Mouse (Mus musculus): ENCODE measurements around the gene Hsph1. TPM values are rescaled to one million over a fixed set of nuclear protein-coding genes. Genes with fewer than 3 reads are reported as not detected.

The Hsph1 gene
- polyA plus RNA-seq, 1 experiment, result 6.6 TPM

GRCm38 (mm10) chr5:149582642-149583262, 53.4 kb downstream of the Hsph1 start:
- Histone ChIP-seq H3K27me3 (ENCODE audit: control insufficient read depth, insufficient read depth, low read length) (no peaks in the 10 kb centered on the region), H3K4me3 (ENCODE audit: low read depth, low read length) (no peak overlapping the region), H3K4me1 (ENCODE audit: control insufficient read depth, insufficient read depth, insufficient read length, low read length) (peaks cover 7% of the 10 kb centered on the region; the same call in 1 of the 2 replicates), H3K27ac (ENCODE audit: insufficient read depth, low read depth, low read length) (no peak overlapping the region), H3K36me3 (ENCODE audit: control insufficient read depth, insufficient read depth, low read length) (no peaks in the 10 kb centered on the region)
- 55% methylated on average over 5 of the region's 5 CpGs for WGBS
- TF ChIP-seq POLR2A (IDR thresholded peaks at IDR 0.05; ENCODE audit: low read depth, low read length) (no peak), CTCF (IDR thresholded peaks at IDR 0.05; ENCODE audit: extremely low read depth, insufficient read length, insufficient replicate concordance, low read depth, low read length) (no peak)

GRCm38 (mm10) chr5:149577449-149577848, 58.7 kb downstream of the Hsph1 start:
- no peaks in the 10 kb centered on the region for H3K27me3 ChIP-seq (ENCODE audit: control insufficient read depth, insufficient read depth, low read length)
- no peaks in the 10 kb centered on the region for H3K36me3 ChIP-seq (ENCODE audit: control insufficient read depth, insufficient read depth, low read length)
- TF ChIP-seq CTCF (IDR thresholded peaks at IDR 0.05; ENCODE audit: extremely low read depth, insufficient read length, insufficient replicate concordance, low read depth, low read length) (no peak), POLR2A (IDR thresholded peaks at IDR 0.05; ENCODE audit: low read depth, low read length) (no peak)
- no peak overlapping the region for H3K27ac ChIP-seq (ENCODE audit: insufficient read depth, low read depth, low read length)
- peaks cover 3% of the 10 kb centered on the region; the same call in 1 of the 2 replicates for H3K4me1 ChIP-seq (ENCODE audit: control insufficient read depth, insufficient read depth, insufficient read length, low read length)
- no peak overlapping the region for H3K4me3 ChIP-seq (ENCODE audit: low read depth, low read length)
- 42% methylated on average over 10 of the region's 10 CpGs for WGBS

GRCm38 (mm10) chr5:149576977-149577376, 59.2 kb downstream of the Hsph1 start:
- H3K36me3 ChIP-seq (ENCODE audit: control insufficient read depth, insufficient read depth, low read length), result no peaks in the 10 kb centered on the region
- TF ChIP-seq POLR2A (IDR thresholded peaks at IDR 0.05; ENCODE audit: low read depth, low read length) (no peak), CTCF (IDR thresholded peaks at IDR 0.05; ENCODE audit: extremely low read depth, insufficient read length, insufficient replicate concordance, low read depth, low read length) (no peak)
- no peaks in the 10 kb centered on the region for H3K27me3 ChIP-seq (ENCODE audit: control insufficient read depth, insufficient read depth, low read length)
- 42% methylated on average over 10 of the region's 10 CpGs for WGBS
- H3K27ac ChIP-seq (ENCODE audit: insufficient read depth, low read depth, low read length), result no peak overlapping the region
- peaks cover 3% of the 10 kb centered on the region; the same call in 1 of the 2 replicates for H3K4me1 ChIP-seq (ENCODE audit: control insufficient read depth, insufficient read depth, insufficient read length, low read length)
- no peak overlapping the region for H3K4me3 ChIP-seq (ENCODE audit: low read depth, low read length)

- no peak overlapping the region for H3K27ac ChIP-seq (ENCODE audit: insufficient read depth, low read depth, low read length)
- H3K36me3 ChIP-seq (ENCODE audit: control insufficient read depth, insufficient read depth, low read length), result no peaks in the 10 kb centered on the region
- WGBS, result 75% methylated on average over 13 of the region's 13 CpGs
- H3K4me3 ChIP-seq (ENCODE audit: low read depth, low read length), result no peak overlapping the region
- no peaks in the 10 kb centered on the region for H3K27me3 ChIP-seq (ENCODE audit: control insufficient read depth, insufficient read depth, low read length)
- TF ChIP-seq CTCF (IDR thresholded peaks at IDR 0.05; ENCODE audit: extremely low read depth, insufficient read length, insufficient replicate concordance, low read depth, low read length) (no peak), POLR2A (IDR thresholded peaks at IDR 0.05; ENCODE audit: low read depth, low read length) (no peak)
- peaks cover 3% of the 10 kb centered on the region; the same call in 1 of the 2 replicates for H3K4me1 ChIP-seq (ENCODE audit: control insufficient read depth, insufficient read depth, insufficient read length, low read length)
Measured at GRCm38 (mm10) chr5:149568993-149569392, 67.2 kb downstream of the Hsph1 start.

GRCm38 (mm10) chr5:149566957-149567356, 69.2 kb downstream of the Hsph1 start:
- Histone ChIP-seq H3K27ac (ENCODE audit: insufficient read depth, low read depth, low read length) (no peak overlapping the region), H3K36me3 (ENCODE audit: control insufficient read depth, insufficient read depth, low read length) (no peaks in the 10 kb centered on the region), H3K4me1 (ENCODE audit: control insufficient read depth, insufficient read depth, insufficient read length, low read length) (peaks cover 3% of the 10 kb centered on the region; the same call in 1 of the 2 replicates), H3K4me3 (ENCODE audit: low read depth, low read length) (no peak overlapping the region), H3K27me3 (ENCODE audit: control insufficient read depth, insufficient read depth, low read length) (no peaks in the 10 kb centered on the region)
- WGBS, result 67% methylated on average over 5 of the region's 5 CpGs
- TF ChIP-seq POLR2A (IDR thresholded peaks at IDR 0.05; ENCODE audit: low read depth, low read length) (no peak), CTCF (IDR thresholded peaks at IDR 0.05; ENCODE audit: extremely low read depth, insufficient read length, insufficient replicate concordance, low read depth, low read length) (no peak)

- Histone ChIP-seq H3K36me3 (ENCODE audit: control insufficient read depth, insufficient read depth, low read length) (no peaks in the 10 kb centered on the region), H3K27me3 (ENCODE audit: control insufficient read depth, insufficient read depth, low read length) (no peaks in the 10 kb centered on the region), H3K4me1 (ENCODE audit: control insufficient read depth, insufficient read depth, insufficient read length, low read length) (peaks cover 3% of the 10 kb centered on the region; the same call in 1 of the 2 replicates), H3K4me3 (ENCODE audit: low read depth, low read length) (no peak overlapping the region), H3K27ac (ENCODE audit: insufficient read depth, low read depth, low read length) (no peak overlapping the region)
- 56% methylated on average over 11 of the region's 11 CpGs for WGBS
- TF ChIP-seq CTCF (IDR thresholded peaks at IDR 0.05; ENCODE audit: extremely low read depth, insufficient read length, insufficient replicate concordance, low read depth, low read length), result no peak
- TF ChIP-seq POLR2A (IDR thresholded peaks at IDR 0.05; ENCODE audit: low read depth, low read length), result no peak
Measured at GRCm38 (mm10) chr5:149566026-149566425, 70.2 kb downstream of the Hsph1 start.

Other genes starting within 250 kb of the Hsph1 start
- 0.76 and 2.5 TPM in 2 replicates for gene Medag, start 224.6 kb downstream of the Hsph1 start, polyA plus RNA-seq (2012; rRNA removed)
- not detected in 2 replicates for gene Tex26, start 196.7 kb downstream of the Hsph1 start, polyA plus RNA-seq (2012; rRNA removed)
- not detected in 2 replicates for gene Wdr95, start 107.7 kb downstream of the Hsph1 start, polyA plus RNA-seq (2012; rRNA removed)
- gene B3glct, start 41.9 kb upstream of the Hsph1 start, polyA plus RNA-seq (2012; rRNA removed), result 3.5 and 4.8 TPM in 2 replicates

All from small intestine, adult 2 months (tissue).